ENCODE assay signal across 17 mouse cellular contexts in the genomic region with DNA sequence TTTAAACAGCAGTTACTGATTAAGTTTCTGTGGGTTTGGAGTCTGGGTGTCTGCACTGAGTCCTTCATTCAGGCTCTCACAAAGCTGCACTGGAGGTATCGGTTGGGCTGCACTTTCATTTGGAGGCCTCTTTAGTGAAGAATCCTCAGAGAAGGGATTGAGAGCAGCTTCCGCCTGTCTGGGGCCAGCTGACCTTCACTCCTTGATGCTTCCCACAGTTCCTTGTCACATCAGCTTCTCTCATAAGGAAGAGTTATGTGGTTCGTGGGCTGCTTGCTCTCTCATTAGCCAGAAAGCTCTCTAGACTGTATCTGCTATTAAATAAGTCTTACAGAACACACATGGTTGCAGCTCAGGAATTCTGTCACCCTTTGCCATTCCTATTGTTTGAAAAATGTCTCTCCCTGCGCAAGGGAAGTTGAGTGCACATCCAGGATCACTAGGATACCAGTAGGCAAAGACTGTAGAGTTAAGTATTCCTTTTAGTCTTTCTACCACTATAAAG.
DNase-seq lines count a peak whose midpoint lies in the region; ATAC-seq lines count a peak whose summit lies in the region.
"Had no signal": no experiment of that assay in that cellular context is flagged by ENCODE, and none has a peak within 500 bp of the region (broad histone marks: within the 10 kb centered on the region; RNA-seq: fewer than 3 reads in every experiment).

No protein-coding gene starts in this region.

- H3K36me3 ChIP-seq in heart, embryonic 13.5 days: no peaks in the 10 kb centered on the region
- no peaks in the 10 kb centered on the region for H3K36me3 ChIP-seq in intestine, embryonic 16.5 days (ENCODE audit: control insufficient read depth, insufficient read depth, low read length)
- no peaks in the 10 kb centered on the region for H3K36me3 ChIP-seq in stomach, embryonic 15.5 days
- H3K36me3 ChIP-seq: hindbrain, embryonic 12.5 days; midbrain, embryonic 15.5 days; neural tube, embryonic 13.5 days had no signal

- H3K9ac ChIP-seq in heart, embryonic 13.5 days: no peak overlapping the region
- H3K9ac ChIP-seq in intestine, embryonic 16.5 days (ENCODE audit: low read depth, low read length): no peak overlapping the region
- no peak overlapping the region for H3K9ac ChIP-seq in stomach, embryonic 15.5 days
- H3K9ac ChIP-seq: forebrain, embryonic 13.5 days; hindbrain, embryonic 12.5 days; midbrain, embryonic 15.5 days had no signal

- H3K4me1 ChIP-seq in heart, embryonic 13.5 days: peaks cover 52% of the 10 kb centered on the region
- H3K4me1 ChIP-seq in intestine, embryonic 16.5 days (ENCODE audit: control insufficient read depth, insufficient read depth, low read length): peaks cover 19% of the 10 kb centered on the region
- H3K4me1 ChIP-seq in stomach, embryonic 15.5 days: peaks cover 17% of the 10 kb centered on the region

- no peak for DNase-seq in heart, postnatal 14 days
- peak; percentile 48 for DNase-seq in kidney, postnatal 10 days
- DNase-seq in kidney, postnatal 25 days: no peak
- DNase-seq in cerebellum, adult 18-20 months: no peak
- no peak for DNase-seq in left cerebral cortex, postnatal 36 days (ENCODE audit: low spot score in 2 of 2)
- DNase-seq: cerebellum, adult 11 months; right cerebral cortex, adult 18-20 months; thymus, postnatal 25 days had no signal

- ATAC-seq in heart, embryonic 13.5 days (ENCODE audit: extremely low read depth, insufficient number of reproducible peaks, low FRiP score, low TSS enrichment): no peak
- ATAC-seq in intestine, embryonic 16.5 days: no peak
- ATAC-seq in stomach, embryonic 15.5 days (ENCODE audit: insufficient read depth, low FRiP score, low read depth): no peak
- ATAC-seq: midbrain, embryonic 15.5 days had no signal

- intact Hi-C loops in heart, postnatal 14 days (cut with DNase I): no loop called here
- intact Hi-C loops in left cerebral cortex, postnatal 36 days (cut with DNase I): no loop called here

- no peak overlapping the region for H3K4me3 ChIP-seq in heart, embryonic 13.5 days
- H3K4me3 ChIP-seq in intestine, embryonic 16.5 days (ENCODE audit: low read length): no peak overlapping the region
- H3K4me3 ChIP-seq in stomach, embryonic 15.5 days (replicated peaks): no peak overlapping the region
- H3K4me3 ChIP-seq: forebrain, embryonic 13.5 days; hindbrain, embryonic 12.5 days; layer of hippocampus, adult 2 months; midbrain, embryonic 15.5 days had no signal

- H3K9me3 ChIP-seq in heart, embryonic 13.5 days: no peaks in the 10 kb centered on the region
- H3K9me3 ChIP-seq in intestine, embryonic 16.5 days (ENCODE audit: control insufficient read depth, low read length): no peaks in the 10 kb centered on the region
- H3K9me3 ChIP-seq in stomach, embryonic 15.5 days: no peaks in the 10 kb centered on the region
- H3K9me3 ChIP-seq: forebrain, embryonic 13.5 days; hindbrain, embryonic 12.5 days; midbrain, embryonic 15.5 days; neural tube, embryonic 13.5 days had no signal

- H3K27ac ChIP-seq in heart, embryonic 13.5 days (replicated peaks): peak overlapping the region; percentile 90
- H3K27ac ChIP-seq in intestine, embryonic 16.5 days (ENCODE audit: low read length): peak overlapping the region; percentile 97
- peak overlapping the region; percentile 94 for H3K27ac ChIP-seq in stomach, embryonic 15.5 days
- H3K27ac ChIP-seq: forebrain, embryonic 13.5 days; macrophage; midbrain, embryonic 15.5 days had no signal

- H3K4me2 ChIP-seq in heart, embryonic 13.5 days: no peak overlapping the region
- peak overlapping the region; percentile 46 for H3K4me2 ChIP-seq in intestine, embryonic 16.5 days (ENCODE audit: low read depth, low read length)
- no peak overlapping the region for H3K4me2 ChIP-seq in stomach, embryonic 15.5 days

- 66% methylated on average over 4 of the region's 4 CpGs for WGBS in heart, embryonic 13.5 days
- 32% methylated on average over 4 of the region's 4 CpGs for WGBS in intestine, embryonic 16.5 days
- WGBS in stomach, embryonic 15.5 days: 52% methylated on average over 4 of the region's 4 CpGs

- H3K27me3 ChIP-seq in heart, embryonic 13.5 days (replicated peaks): no peaks in the 10 kb centered on the region
- H3K27me3 ChIP-seq in intestine, embryonic 16.5 days (replicated peaks; ENCODE audit: control insufficient read depth, insufficient read depth, low read length): no peaks in the 10 kb centered on the region
- no peaks in the 10 kb centered on the region for H3K27me3 ChIP-seq in stomach, embryonic 15.5 days (replicated peaks)
- H3K27me3 ChIP-seq: hindbrain, embryonic 12.5 days; midbrain, embryonic 15.5 days had no signal
